Mouse (Mus musculus): ENCODE results near the gene Utp4.
"Not testable (repeated sequence)": the region's sequence is repeated elsewhere in the genome, so short reads cannot be mapped to it uniquely, and the experiment has no call there.

Gene Utp4

DNA sequence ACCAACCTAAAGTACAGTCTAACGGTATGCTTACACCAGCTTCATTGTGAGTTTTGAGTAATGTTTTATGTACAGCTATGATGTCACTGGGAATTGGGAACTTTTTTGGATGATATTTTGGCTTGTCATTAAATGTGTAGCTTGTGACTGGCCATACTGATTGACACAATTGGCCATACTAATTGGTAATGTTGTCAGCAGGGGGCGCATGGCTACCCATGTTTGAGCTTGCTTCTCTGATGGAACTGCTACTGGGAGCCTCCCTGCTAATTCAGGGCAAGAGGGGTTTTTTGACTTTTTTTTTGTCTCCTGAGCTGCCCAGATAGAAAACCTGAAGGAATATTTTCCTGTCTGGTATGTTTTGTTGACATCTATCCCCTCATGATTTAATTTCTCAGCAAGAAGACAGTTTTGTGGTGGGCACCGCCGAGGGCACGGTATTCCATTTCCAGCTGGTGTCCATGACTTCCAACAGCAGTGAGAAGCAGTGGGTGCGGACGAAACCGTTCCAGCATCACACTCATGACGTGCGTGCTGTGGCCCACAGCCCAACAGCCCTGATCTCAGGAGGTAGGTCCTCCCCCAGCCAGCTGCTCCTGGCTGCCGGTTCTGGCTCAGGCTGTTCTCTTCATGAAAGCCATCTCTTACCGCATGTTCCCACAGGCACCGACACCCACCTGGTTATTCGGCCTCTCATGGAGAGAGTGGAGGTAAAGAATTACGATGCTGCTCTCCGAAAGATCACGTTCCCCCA, 12.5 kb downstream of the Utp4 start:
- DNase-seq: peak; percentile 40

DNA sequence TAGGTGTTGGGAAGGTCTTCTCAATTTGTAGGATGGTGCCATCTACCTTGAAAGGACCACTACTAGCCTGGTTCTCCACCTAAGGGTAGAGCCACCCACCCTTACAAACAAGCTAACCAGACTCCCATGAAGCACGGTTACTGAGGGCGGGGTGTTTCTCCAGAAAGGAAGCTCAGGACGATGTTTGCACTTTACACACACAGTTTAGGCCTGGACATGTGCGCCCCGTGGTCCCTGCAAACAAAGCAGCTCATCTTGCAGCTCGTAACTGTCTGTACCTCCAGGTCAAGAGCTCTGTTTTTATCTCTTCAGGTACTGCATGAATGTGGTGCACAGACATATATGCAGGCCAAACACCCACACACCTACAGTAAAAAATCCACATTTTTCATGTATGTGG, 13.2 kb downstream of the Utp4 start:
- no peak for DNase-seq

DNA sequence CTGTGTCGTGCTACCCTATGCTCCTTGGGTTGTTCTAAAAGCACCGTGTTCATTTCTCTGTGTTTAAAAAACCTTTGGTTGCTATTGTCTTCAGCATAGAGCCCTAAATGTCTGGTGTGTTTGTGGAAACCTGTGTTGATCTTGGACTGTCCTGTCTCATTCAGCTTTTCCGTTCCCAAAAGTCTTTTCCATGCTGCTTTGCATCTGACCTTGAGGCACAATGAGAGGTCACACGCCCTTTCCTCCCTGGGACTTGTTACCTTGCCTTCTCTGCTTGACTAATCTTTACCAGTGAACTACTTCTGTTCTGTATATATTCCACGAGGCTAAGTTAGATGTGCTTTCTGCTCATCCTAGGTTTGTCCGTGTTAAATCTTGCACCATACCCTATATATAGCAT, 14.0 kb downstream of the Utp4 start:
- DNase-seq: no peak

DNA sequence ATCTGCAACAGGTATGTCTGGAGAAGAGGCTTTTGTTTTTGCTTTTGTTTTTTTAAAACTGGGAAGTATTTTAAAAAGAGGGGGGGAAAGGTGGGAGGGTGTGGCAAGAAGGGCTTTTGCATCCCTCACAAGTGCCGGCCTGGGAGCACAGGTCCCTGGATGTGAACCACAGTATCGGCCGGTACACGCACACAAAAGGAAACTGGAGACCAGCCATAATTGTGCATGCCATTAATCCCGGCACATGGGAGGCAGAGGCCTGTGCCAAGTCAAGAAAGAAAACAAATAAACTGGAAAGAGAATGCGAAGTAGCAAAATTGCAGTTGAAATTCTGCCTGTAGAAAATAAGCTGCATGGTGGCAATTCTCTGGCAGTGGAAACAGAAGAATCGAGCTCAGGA, 14.9 kb downstream of the Utp4 start:
- no peak for DNase-seq

DNA sequence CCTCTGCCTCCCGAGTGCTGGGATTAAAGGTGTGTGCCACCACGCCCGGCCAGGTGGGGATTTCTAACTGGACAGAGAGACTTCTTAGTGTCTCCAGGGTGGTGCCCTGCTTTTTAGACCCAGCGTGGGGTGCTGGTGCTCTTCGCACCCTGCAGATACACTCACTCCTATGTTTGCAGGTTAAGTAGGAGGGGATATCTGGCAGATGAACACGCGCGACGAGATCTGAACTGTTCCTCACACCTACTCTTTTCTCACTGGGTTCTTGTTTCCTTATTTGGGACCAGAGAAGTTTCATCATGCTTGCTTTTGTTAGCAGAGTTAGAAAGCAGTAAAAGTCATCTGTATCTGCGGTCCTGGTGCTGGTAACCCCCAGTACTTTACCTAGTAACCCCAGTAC, 20.2 kb downstream of the Utp4 start:
- DNase-seq: no peak

DNA sequence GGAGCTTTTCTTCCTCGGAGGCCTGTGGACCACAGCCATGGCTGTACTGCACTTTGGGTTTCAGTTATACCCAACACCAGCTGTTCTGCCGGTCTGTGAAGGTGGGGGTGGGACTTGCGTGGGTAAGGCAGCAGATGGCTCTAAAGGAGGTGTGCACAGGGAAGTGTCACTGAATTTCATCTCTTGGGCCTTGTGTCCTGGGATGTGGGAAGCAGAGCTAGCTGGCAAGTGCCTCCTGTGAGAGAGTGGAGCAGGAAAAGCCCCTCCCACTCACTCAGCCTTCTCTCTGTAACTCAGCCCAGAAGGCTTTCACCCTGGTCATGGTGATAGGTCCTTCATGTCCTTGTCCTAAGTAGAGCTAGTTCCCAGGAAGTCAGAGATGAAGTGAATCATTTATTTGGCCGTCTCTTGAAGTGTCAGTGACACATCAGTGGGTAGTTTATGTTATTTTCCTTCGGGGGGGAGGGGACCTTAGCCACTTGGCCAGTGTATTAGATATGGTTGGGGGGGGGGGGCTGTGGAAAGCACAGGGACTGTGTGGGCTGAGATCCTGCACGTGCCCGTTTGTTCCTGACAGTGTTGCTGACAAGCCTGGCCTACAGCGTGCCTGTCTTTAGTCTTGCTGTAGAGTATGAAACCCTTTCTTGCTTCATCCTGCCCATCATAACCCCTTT, 26.4 kb downstream of the Utp4 start:
- no peak for DNase-seq

DNA sequence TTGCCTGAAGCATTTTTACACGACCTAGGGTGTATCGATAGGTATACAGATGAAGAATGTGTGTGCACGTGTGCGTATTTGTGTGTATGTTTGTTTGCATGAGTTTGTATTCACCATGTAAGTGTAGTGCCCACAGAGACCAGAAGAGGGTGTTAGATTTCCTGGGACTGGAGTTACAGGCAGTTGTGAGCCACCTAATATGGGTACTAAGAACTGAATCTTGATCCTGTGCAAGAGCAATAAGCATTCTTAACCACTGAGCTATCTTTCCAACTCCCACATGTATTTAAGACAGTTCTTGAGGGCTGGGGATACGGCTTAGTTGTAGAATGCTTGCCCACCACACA, 26.9 kb downstream of the Utp4 start:
- DNase-seq: no peak

DNA sequence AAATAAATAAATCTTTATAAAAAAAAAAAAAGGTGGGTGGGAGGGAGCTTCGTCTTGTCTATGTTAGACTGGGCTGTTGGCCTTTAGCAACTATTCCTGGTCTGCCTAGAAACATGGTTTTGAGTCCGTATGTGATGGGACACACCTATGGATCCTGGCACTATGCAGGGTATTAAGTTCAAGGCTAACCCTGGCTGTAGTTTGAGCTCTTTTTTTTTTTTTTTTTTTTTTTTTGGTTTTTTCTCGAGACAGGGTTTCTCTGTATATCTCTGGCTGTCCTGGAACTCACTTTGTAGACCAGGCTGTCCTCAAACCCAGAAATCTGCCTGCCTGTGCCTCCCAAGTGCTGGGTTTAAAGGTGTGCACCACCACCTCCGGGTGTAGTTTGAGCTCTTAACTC, 30.6 kb downstream of the Utp4 start:
- DNase-seq: no peak

DNA sequence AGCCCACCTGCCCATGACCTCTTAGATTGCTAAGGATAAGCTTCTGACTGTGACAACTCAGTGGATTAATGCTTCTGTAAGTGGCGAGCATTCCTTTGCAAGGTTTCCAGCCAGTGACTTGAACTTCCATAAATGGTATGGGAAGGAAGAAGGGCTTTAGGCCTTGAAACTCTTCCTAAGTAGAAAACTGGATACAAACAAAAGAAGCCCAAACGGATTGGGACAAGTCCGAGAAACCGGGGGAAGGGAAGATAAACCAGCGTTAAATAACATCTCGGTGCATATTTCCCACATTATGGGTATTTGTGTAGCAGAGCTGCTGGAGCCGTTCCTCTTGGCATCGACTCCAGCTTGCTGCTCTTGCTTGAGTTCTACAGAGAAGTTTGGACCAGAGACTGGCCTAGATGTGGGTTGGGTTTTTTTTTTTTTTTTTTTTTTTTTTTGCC, 31.5 kb downstream of the Utp4 start:
- no peak for DNase-seq

DNA sequence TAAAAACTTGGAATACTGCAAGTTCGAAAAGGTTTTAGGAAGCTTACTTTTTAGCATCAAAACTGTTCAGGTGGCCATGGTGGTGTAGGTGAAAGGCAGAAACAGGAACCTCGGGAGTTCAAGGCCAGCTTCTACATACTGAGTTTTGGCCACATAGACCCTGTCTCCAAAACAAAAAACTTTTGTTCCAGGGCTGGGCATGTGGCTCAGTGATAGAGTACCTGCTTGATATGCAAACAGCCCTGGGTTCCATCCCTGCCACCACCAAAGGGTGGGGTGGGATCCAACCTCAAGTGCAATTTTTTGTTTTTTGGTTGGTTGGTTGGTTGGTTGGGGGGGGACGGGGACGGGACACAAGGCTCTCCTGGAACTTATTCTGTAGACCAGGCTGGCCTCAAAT, 32.0 kb downstream of the Utp4 start:
- no peak for DNase-seq

DNA sequence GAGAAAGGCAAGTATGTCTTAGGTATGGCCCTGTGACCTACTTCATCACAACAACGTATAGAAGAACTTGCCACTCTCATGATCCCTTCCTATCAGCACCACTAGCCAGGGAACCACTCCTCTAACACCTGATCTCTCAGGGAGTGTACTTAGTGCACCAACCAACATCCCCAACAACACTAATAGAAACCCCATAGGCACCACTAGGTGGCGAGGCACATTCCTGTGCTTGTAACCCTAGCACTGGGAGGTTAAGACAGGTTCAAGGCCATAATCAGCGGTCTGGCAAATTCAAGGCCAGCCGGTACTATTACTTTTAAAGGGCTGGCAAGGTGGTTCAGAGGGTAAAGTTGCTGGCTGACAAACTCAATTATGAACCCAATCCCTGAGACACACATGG, 33.8 kb downstream of the Utp4 start:
- peak; percentile 31 for DNase-seq

DNA sequence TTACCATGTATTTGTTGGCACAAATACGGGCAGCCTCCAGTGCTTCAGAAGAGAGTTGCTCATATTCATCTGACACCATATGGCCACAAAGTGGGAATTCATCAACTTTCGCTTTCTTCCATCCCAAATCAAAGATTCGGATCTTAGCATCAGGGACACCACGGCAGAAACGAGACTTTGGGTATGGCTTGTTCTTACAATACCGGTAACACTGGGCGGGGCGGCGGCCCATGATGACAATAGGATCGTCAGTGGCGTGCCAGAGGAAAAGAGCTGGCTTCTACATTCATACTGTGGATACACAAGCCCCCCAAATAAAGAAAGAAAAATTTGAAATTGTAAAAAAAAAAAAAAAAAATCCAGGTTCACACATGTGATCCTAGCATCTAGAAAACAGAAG, 34.7 kb downstream of the Utp4 start:
- not testable (repeated sequence) for DNase-seq

DNA sequence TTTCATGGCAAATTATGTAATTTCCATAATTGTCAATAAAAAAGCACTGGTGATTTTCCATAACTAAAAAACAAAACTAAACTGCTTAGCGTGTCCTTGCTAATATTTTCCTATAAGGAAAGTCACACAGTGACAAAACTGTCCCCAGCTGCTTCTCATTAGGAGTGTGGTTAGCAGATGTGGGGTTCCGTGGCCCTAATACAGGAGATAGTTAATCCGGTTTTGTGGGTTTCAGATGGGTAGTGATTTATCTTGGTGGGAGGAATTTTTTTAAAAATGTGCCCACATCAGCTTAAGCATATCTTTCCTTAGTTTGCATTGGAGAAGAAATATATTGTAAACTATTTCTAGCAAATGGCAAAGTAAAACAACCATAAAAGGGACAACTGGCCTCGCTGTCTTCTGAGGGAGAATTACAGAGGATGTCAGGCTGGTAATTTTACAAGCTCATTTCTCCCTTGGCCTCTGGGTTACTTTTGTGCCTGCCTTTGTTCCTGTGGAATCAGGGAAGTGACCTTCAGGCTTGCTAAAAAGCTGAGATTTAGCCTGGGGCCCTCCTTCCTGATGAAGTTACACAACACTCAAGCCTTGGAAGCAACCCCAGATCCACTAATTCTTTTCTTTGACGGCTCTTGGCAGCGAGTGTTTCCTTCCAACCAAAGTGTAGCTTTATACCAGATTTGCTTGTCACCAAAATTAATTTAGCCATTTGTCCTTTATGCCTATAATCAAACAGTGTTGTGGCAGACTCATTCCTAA, 35.9 kb downstream of the Utp4 start:
- no peak for DNase-seq

DNA sequence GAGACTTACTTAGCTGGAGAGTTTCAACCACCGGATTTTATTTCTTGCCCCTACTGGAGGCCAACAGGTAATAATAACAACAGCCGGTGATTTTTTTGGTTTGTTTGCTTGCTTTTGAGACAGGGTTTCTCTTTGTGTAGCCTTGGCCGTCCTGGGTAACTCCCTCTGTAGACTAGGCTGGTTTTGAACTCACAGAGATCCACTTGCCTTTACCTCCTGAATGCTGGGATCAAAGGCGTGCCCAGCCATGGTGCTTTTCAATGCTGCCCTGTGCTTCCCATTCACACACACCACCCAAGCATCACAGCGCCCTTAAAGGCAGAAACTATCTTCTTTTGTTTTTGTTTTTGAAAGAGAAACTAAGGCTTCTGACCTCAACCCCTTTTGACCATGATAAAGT, 36.5 kb downstream of the Utp4 start:
- no peak for DNase-seq

DNA sequence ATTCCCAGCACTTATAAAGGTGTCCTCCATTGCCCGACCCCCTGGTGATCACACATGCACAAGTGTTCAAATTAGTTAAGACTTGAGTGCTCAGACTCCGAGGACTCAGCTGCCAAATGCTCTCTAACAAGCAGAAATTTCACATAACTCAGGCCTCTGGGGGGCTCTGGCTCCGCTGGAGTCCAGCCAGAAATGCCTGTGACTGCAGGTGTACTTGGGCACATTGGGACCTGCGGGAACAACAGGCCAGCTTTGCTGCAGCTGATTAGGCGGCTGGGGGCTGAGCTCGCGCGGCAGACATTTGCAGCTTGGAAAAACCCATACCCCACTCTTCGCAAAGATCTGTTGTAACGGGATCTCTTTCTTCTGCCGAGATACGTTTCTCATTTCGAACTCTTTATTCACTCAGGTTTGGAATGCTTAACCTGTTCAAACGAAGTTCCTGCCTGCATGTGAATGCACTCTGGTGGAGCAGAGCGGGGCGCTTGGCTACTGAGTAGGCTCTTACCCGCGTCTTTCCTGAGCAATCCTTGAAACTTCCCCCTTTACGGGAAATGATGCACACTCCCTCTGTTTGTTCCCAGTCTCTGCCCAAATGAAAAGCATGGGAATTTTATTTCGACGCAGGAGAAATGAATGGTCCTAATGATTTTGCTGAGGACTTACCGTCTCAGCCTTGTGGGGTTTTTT, 39.1 kb downstream of the Utp4 start:
- no peak for DNase-seq

DNA sequence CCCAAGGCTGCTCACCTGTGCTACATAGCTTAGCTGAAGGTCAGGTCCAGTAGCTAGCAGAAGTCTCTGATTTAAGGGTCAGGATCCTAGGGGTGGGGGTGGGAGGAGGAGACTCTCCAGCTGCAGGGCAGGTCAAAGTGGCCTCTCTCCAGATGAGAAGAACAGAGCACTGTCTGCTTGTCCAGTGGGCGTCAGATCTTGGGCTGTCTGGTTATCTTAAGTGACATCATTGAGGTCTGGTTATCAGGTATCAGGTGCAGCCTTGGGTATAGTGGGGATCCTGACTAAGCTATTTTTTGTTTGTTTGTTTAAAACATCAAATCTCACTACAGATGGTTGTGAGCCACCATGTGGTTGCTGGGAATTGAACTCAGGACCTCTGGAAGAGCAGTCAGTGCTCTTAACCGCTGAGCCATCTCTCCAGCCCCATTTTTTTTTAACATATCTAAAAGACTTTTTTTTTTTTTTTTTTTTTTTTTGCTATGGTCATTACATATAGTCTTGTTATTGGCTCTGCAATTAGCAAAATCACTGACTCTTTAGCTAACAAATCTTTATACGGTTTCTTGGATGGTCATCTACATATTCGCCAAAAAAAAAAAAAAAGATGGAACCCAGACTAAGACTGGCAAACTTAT, 40.2 kb downstream of the Utp4 start:
- DNase-seq: no peak

DNA sequence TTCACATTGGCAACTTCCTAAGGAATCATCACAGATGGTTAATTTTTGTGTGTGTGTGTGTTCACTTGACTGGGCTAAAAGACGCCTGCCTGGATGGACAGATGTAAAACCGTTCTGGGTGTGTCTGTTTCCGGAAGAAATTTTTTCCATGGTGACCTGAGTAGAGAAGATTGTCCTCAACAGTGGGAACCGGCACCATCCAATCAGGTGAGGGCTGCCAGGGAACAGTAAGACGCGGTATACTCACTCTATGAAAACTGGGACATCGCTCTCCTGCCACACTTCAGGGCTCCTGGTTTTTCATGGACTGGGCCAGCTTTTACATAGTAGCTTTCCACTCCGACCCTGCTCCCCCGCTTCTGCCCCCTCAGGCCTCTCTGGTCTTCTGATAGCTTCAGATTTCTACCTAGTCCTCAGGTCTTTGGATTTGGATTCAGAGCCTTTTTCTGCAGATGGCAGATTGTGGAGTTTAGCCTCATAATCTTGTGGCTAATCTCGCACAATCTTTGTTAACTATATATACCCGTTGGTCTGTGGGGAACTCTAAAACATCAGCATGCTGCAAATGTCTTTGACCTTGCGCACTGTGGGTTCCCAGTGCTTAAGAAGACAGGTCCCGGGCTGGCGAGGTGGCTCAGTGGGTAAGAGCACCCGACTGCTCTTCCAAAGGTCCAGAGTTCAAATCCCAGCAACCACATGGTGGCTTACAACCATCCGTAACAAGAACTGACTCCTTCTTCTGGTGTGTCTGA, 41.0 kb downstream of the Utp4 start:
- DNase-seq: no peak

DNA sequence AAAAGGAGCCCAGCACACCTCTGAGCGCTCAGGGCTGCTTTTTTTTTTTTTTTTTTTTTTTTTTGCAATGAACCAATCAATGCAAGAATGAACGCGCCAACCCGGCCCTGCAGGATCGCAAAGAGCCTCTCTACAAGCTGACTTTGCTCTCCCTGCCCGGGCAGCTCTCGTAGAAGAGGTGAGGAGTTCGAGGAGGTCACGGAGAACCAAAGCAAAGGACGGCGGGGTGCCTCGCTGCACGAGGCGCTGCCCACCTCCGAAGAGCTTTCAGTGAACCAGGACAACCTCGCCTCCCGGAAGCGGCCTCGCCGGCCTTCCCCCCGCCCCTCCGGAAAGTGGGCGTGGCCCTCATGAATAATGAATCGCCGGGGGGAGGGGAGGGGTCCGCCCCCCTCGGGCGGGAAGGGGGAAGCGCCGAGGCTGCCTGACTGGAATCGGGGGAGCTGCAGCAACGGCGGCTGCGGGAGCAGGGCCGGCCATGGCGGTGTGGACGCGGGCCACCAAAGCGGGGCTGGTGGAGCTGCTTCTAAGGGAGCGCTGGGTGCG, 42.0 kb downstream of the Utp4 start, which contains the start of gene Sntb2:
Sntb2 (plus strand) TSS at position 427 of the 546 bp plus-strand sequence.
- peak; percentile 93 for DNase-seq

DNA sequence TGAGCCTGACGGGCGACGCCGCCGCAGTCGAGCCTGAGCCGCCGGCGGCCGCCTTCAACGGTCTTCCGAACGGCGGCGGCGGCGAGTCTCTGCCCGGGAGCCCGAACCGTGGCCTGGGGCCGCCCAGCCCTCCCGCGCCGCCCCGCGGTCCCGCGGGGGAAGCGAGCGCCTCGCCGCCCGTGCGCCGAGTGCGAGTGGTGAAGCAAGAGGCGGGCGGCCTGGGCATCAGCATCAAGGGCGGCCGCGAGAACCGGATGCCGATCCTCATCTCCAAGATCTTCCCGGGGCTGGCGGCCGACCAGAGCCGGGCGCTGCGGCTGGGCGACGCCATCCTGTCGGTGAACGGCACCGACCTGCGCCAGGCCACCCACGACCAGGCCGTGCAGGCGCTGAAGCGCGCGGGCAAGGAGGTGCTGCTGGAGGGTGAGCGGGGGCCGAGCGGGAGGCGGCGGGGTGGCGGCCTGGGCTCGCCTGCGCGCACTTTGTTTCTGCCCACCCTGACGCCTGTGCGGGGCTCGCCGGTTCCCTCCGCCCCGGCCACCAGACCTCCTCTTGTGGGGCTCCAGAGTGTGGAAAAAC, 42.6 kb downstream of the Utp4 start:
- DNase-seq: peak; percentile 47

DNA sequence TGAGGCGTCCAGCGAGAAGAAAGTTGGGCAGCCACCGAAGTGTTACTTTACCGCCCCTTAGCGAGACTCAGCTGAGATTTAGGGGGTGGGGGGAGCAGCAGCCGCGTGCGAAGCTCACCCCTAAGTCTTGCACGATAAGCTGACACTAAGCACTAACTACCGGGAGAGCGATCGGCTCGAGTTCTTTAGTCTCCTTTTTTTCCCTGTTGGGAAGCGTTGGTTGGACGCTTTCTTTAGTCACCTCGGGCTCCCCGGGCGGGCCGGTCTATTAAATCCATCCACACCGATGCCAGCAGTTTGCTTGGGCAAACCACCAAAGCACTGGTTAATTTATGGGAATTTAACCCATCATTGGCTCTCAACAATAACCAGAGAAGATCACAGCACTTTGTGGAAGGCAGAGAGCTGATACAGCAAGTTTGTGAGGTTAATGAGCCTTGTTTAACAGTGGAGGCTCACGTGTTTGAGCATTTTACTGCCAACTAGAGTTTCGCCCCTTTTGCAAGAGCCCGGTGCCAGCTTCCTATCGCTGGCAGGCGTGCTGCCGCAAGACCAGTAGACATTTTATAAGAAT, 43.1 kb downstream of the Utp4 start:
- peak; percentile 8 for DNase-seq

Measured in thymus, postnatal 25 days (tissue).